Mouse (Mus musculus) hindbrain, embryonic 14.5 days (tissue): ENCODE results near the gene Eps8. TPM values are rescaled to one million over a fixed set of nuclear protein-coding genes. Genes with fewer than 3 reads are reported as not detected.

Experiments
- ATAC-seq: fragments of 200-750 bp; cut with Nextera tagmentation; 2 replicates; pipeline ENCODE4 v1.8.0; 2017; ENCODE audit warnings: moderate number of reproducible peaks, mild to moderate bottlenecking, moderate TSS enrichment, moderate library complexity; ENCODE audit not compliant: low FRiP score
- DNase-seq: peaks from one replicate; pipeline ENCODE4 v3.0.0-alpha.2; 2015; ENCODE audit warnings: low spot score
- H3K27ac ChIP-seq: fragments of 300-500 bp; sonication (generic); 2 replicates; pipeline ENCODE4 v1.5.1; 2014; ENCODE audit warnings: mild to moderate bottlenecking, moderate library complexity
- H3K27me3 ChIP-seq: fragments of 300-500 bp; sonication (generic); 2 replicates; pipeline ENCODE4 v1.6.1; 2014; ENCODE audit warnings: mild to moderate bottlenecking, low read length, mixed read lengths; ENCODE audit not compliant: control insufficient read depth, insufficient read depth
- H3K36me3 ChIP-seq: fragments of 300-500 bp; sonication (generic); replicated peaks from 2 replicates; pipeline ENCODE4 v1.6.1; 2014; ENCODE audit not compliant: control insufficient read depth, insufficient read depth
- H3K4me1 ChIP-seq: fragments of 300-500 bp; sonication (generic); replicated peaks from 2 replicates; pipeline ENCODE4 v1.6.1; 2014; ENCODE audit warnings: antibody characterized with exemption, low read length, mixed read lengths; ENCODE audit not compliant: control insufficient read depth, insufficient read depth
- H3K4me2 ChIP-seq: fragments of 300-500 bp; sonication (generic); replicated peaks from 2 replicates; pipeline ENCODE4 v1.6.1; 2014; ENCODE audit warnings: mild to moderate bottlenecking, moderate library complexity
- H3K4me3 ChIP-seq: fragments of 300-500 bp; sonication (generic); replicated peaks from 2 replicates; pipeline ENCODE4 v1.5.1; 2014; ENCODE audit warnings: mild to moderate bottlenecking, low read length
- H3K9ac ChIP-seq: fragments of 300-500 bp; sonication (generic); 2 replicates; pipeline ENCODE4 v1.6.1; 2014
- H3K9me3 ChIP-seq: fragments of 300-500 bp; sonication (generic); 2 replicates; pipeline ENCODE4 v1.6.1; 2016; ENCODE audit warnings: low read length; ENCODE audit not compliant: control insufficient read depth
- WGBS: fragments of 180-500 bp; shearing (Covaris S2); extraction: QIAGEN DNeasy Blood & Tissue Kit; methylation state at CpG from one replicate; pipeline ENCODE4 v1.1.7; 2014; 5-methylcytosine and 5-hydroxymethylcytosine counted together
- polyA plus RNA-seq: library from polyadenylated mRNA; unstranded; fragments of >200 nt; fragmentation: Nextera tagmentation; extraction: Ambion mirVana; gene quantifications from 2 replicates; pipeline ENCODE4 v1.2.1, GENCODE M21; 2014

The Eps8 gene
- polyA plus RNA-seq, 1 experiment from 2014 or later: 20.2 TPM

DNA sequence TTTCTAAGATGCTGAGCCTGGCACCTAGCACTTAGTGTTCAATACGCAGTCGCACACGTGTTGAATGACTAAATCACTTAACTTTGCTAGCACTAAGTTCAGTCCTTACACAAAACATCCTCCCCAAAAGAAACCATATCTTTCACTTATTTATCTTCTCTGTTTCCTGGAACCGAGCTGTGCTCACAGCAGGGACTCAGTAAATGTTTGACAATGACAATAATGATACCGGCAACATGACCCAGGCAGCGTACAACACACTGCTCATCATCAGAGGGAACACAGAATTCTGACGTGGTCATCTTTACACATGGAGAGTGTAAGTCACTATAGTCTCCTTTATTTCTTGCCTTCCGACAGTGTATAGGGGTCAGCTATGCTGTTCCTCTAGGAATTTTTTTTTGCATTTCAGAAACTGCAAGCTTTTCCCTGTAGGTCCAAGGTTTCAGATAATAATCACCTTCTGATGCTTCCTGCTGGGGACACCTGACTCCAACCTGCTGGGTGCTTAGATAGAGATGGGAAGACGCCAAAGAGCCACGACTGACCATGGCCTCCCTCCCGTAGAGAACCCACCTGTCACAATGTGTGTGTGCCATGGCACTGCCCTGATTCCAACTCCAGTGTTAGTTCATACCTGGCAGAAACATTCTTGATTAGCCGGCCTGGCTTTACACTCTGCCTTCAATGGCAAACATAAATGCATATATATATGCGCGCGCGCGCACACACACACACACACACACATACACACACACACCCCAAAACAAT is 46.3 kb downstream of the Eps8 start:
- Histone ChIP-seq H3K4me3 (no peak overlapping the region), H3K27ac (no peak overlapping the region), H3K4me2 (no peak overlapping the region), H3K36me3 (no peaks in the 10 kb centered on the region), H3K4me1 (no peaks in the 10 kb centered on the region), H3K27me3 (no peaks in the 10 kb centered on the region), H3K9me3 (no peaks in the 10 kb centered on the region), H3K9ac (no peak overlapping the region)
- 88% methylated on average over 17 of the region's 17 CpGs for WGBS
- ATAC-seq: no peak
- DNase-seq: no peak

GRCm38 (mm10) chr6:137606541-137606940 is 48.1 kb downstream of the Eps8 start:
- no peaks in the 10 kb centered on the region for H3K36me3 ChIP-seq
- H3K4me1 ChIP-seq: no peaks in the 10 kb centered on the region
- no peaks in the 10 kb centered on the region for H3K9me3 ChIP-seq
- 92% methylated on average over 7 of the region's 7 CpGs for WGBS
- H3K27me3 ChIP-seq: no peaks in the 10 kb centered on the region
- H3K4me2 ChIP-seq: no peak overlapping the region
- no peak overlapping the region for H3K9ac ChIP-seq
- DNase-seq (no peak), ATAC-seq (no peak)
- H3K4me3 ChIP-seq: no peak overlapping the region
- no peak overlapping the region for H3K27ac ChIP-seq

GRCm38 (mm10) chr6:137604417-137605248 is 50.0 kb downstream of the Eps8 start:
- ATAC-seq (no peak), DNase-seq (no peak)
- Histone ChIP-seq H3K27me3 (no peaks in the 10 kb centered on the region), H3K4me1 (no peaks in the 10 kb centered on the region), H3K4me2 (no peak overlapping the region), H3K9me3 (no peaks in the 10 kb centered on the region), H3K9ac (no peak overlapping the region), H3K27ac (no peak overlapping the region), H3K4me3 (no peak overlapping the region), H3K36me3 (no peaks in the 10 kb centered on the region)
- 84% methylated on average over 4 of the region's 4 CpGs for whole genome bisulfite sequencing

- no peak overlapping the region for H3K4me2 ChIP-seq
- no peaks in the 10 kb centered on the region for H3K4me1 ChIP-seq
- no peak for DNase-seq
- H3K4me3 ChIP-seq: no peak overlapping the region
- no peaks in the 10 kb centered on the region for H3K36me3 ChIP-seq
- no peak overlapping the region for H3K9ac ChIP-seq
- no peak overlapping the region for H3K27ac ChIP-seq
- ATAC-seq: no peak
- H3K27me3 ChIP-seq: no peaks in the 10 kb centered on the region
- WGBS: 17% methylated on average over 7 of the region's 7 CpGs
- H3K9me3 ChIP-seq: no peaks in the 10 kb centered on the region
Observed at GRCm38 (mm10) chr6:137598306-137598705, 56.4 kb downstream of the Eps8 start.

- no peak overlapping the region for H3K27ac ChIP-seq
- H3K4me1 ChIP-seq: no peaks in the 10 kb centered on the region
- H3K36me3 ChIP-seq: no peaks in the 10 kb centered on the region
- H3K27me3 ChIP-seq: no peaks in the 10 kb centered on the region
- no peak overlapping the region for H3K4me3 ChIP-seq
- no peaks in the 10 kb centered on the region for H3K9me3 ChIP-seq
- H3K9ac ChIP-seq: no peak overlapping the region
- WGBS: 90% methylated on average over 8 of the region's 8 CpGs
- DNase-seq: no peak
- ATAC-seq: no peak
- no peak overlapping the region for H3K4me2 ChIP-seq
Observed at GRCm38 (mm10) chr6:137597442-137598058, 57.1 kb downstream of the Eps8 start.

GRCm38 (mm10) chr6:137592582-137592981 is 62.1 kb downstream of the Eps8 start:
- 83% methylated on average over 10 of the region's 10 CpGs for WGBS
- Histone ChIP-seq H3K36me3 (no peaks in the 10 kb centered on the region), H3K4me2 (no peak overlapping the region), H3K27ac (no peak overlapping the region), H3K9me3 (no peaks in the 10 kb centered on the region), H3K4me3 (no peak overlapping the region), H3K4me1 (no peaks in the 10 kb centered on the region), H3K27me3 (no peaks in the 10 kb centered on the region), H3K9ac (no peak overlapping the region)
- ATAC-seq: no peak
- DNase-seq: no peak

DNA sequence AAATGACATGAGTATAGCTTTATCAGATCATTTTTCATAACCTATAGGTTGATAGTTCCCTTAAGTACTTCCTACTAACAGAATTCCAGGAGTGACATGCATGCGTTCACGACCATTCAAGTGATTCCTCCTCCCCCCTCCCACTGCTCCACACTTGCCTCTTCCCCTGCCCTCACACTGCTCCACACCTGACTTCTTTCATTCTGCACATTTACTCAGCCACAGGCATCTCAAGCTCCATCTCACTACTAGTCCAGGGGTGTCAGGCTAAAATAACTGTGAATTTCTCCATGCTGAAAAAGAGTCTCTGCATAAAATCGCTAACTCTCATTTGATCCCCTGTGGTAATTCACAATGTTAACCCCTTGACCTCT is 65.4 kb downstream of the Eps8 start:
- no peaks in the 10 kb centered on the region for H3K4me1 ChIP-seq
- no peak for DNase-seq
- H3K36me3 ChIP-seq: no peaks in the 10 kb centered on the region
- H3K9ac ChIP-seq: no peak overlapping the region
- H3K4me3 ChIP-seq: no peak overlapping the region
- H3K27ac ChIP-seq: no peak overlapping the region
- WGBS: 82% methylated on average over 3 of the region's 3 CpGs
- H3K9me3 ChIP-seq: no peaks in the 10 kb centered on the region
- H3K27me3 ChIP-seq: no peaks in the 10 kb centered on the region
- H3K4me2 ChIP-seq: no peak overlapping the region
- no peak for ATAC-seq

- H3K9ac ChIP-seq: no peak overlapping the region
- no peaks in the 10 kb centered on the region for H3K9me3 ChIP-seq
- H3K27ac ChIP-seq: no peak overlapping the region
- ATAC-seq (no peak), DNase-seq (no peak)
- no peaks in the 10 kb centered on the region for H3K27me3 ChIP-seq
- no peak overlapping the region for H3K4me2 ChIP-seq
- WGBS: 88% methylated on average over 10 of the region's 10 CpGs
- no peaks in the 10 kb centered on the region for H3K4me1 ChIP-seq
- H3K4me3 ChIP-seq: no peak overlapping the region
- no peaks in the 10 kb centered on the region for H3K36me3 ChIP-seq
Observed at GRCm38 (mm10) chr6:137588481-137589244, 66.0 kb downstream of the Eps8 start.

DNA sequence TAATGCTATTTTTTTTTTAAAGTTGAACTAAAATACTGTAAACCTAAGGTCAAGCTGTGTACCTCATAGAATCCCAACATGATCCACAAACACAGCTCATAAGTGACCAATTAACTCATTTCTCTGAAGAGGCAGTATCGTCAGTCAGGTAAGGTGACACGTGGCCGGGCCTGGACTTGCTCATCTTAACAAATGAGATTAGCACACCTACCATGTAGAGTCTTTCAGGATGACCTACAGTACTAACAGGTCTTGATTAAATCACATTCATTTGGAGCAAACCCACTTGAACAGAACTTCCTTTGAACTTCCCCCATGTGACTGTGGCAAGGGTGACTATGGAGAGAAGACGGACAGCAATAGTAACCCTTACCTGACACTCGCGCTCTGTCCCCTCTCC is 66.8 kb downstream of the Eps8 start:
- Histone ChIP-seq H3K4me2 (no peak overlapping the region), H3K4me1 (no peaks in the 10 kb centered on the region), H3K9ac (no peak overlapping the region), H3K4me3 (no peak overlapping the region), H3K9me3 (no peaks in the 10 kb centered on the region), H3K27me3 (no peaks in the 10 kb centered on the region), H3K27ac (no peak overlapping the region), H3K36me3 (no peaks in the 10 kb centered on the region)
- DNase-seq: no peak
- no peak for ATAC-seq
- WGBS: 88% methylated on average over 6 of the region's 6 CpGs
